Mouse (Mus musculus) G1E (cell line): ENCODE data around the gene Cnot2. TPM values are rescaled to one million over a fixed set of nuclear protein-coding genes. Genes with fewer than 3 reads are reported as not detected.

Source experiments
- ATAC-seq: 2 replicates; pipeline ENCODE4 v1.8.0; 2016; ENCODE audit warnings: mild to moderate bottlenecking; ENCODE audit not compliant: insufficient number of reproducible peaks, poor library complexity, low FRiP score, severe bottlenecking; ENCODE audit errors: extremely low read depth
- DNase-seq: peaks from one replicate; pipeline ENCODE4 v3.0.0; 2012; ENCODE audit warnings: low spot score
- H3K27me3 ChIP-seq: 2 replicates; pipeline ENCODE4 v1.6.1; 2012; ENCODE audit warnings: mild to moderate bottlenecking, low read length, inconsistent platforms; ENCODE audit not compliant: insufficient read depth
- H3K36me3 ChIP-seq: replicated peaks from 2 replicates; pipeline ENCODE3; 2012; ENCODE audit warnings: mild to moderate bottlenecking, inconsistent platforms
- H3K4me1 ChIP-seq: 2 replicates; pipeline ENCODE4 v1.6.1; 2012; ENCODE audit warnings: low read depth, low read length, inconsistent platforms, mixed read lengths; ENCODE audit not compliant: insufficient read depth
- H3K4me3 ChIP-seq: 2 replicates; pipeline ENCODE4 v1.5.1; 2012; ENCODE audit warnings: low read depth, mild to moderate bottlenecking, inconsistent platforms, low read length, moderate library complexity, mixed read lengths
- H3K9me3 ChIP-seq: replicated peaks from 2 replicates; pipeline ENCODE4 v1.6.1; 2012; ENCODE audit warnings: inconsistent platforms
- CTCF ChIP-seq: IDR thresholded peaks from 2 replicates; pipeline ENCODE4 v1.5.1; 2012; ENCODE audit warnings: low read depth, low read length, inconsistent platforms, mixed read lengths
- GATA1 ChIP-seq: IDR thresholded peaks from 2 replicates; pipeline ENCODE4 v1.6.1; 2012; ENCODE audit warnings: borderline replicate concordance, low read length, inconsistent platforms, mixed read lengths
- GATA2 ChIP-seq: IDR thresholded peaks from 2 replicates; pipeline ENCODE4 v1.6.1; 2012; ENCODE audit warnings: low read depth, low read length, inconsistent platforms, borderline replicate concordance
- POLR2AphosphoS5 ChIP-seq: IDR thresholded peaks from 2 replicates; pipeline ENCODE4 v1.6.1; 2012; ENCODE audit warnings: low read depth, low read length, inconsistent platforms; ENCODE audit not compliant: insufficient replicate concordance
- TAL1 ChIP-seq: conservative IDR thresholded peaks from 2 replicates; pipeline ENCODE4 v1.6.1; 2012; ENCODE audit warnings: low read depth, low read length, inconsistent platforms, mixed read lengths
- polyA plus RNA-seq: library from polyadenylated mRNA; stranded (reverse); fragments of >175 nt; gene quantifications from 2 replicates; pipeline ENCODE4 v1.2.3, GENCODE M21; 2012
- total RNA-seq, 2 experiments: library from RNA; stranded (forward) in 1 of 2; stranded (reverse) in 1 of 2; fragments of 200-1000 nt in 1 of 2; fragments of >200 nt in 1 of 2; fragmentation: Nextera tagmentation in 1 of 2; gene quantifications; 2 replicates each; pipeline ENCODE4 v1.2.3; 2014 to 2017

The Cnot2 gene
- total and polyA plus RNA-seq, 3 experiments, result 6.7 to 178 (median 136) TPM

- DNase-seq (no peak), ATAC-seq (no peak)
- Histone ChIP-seq H3K9me3 (peaks cover 10% of the 10 kb centered on the region), H3K4me1 (no peaks in the 10 kb centered on the region), H3K4me3 (no peak overlapping the region), H3K36me3 (no peaks in the 10 kb centered on the region), H3K27me3 (no peaks in the 10 kb centered on the region)
- TF ChIP-seq TAL1 (no peak), POLR2AphosphoS5 (no peak), GATA1 (no peak), GATA2 (no peak), CTCF (no peak)
These were observed 119.9 kb downstream of the Cnot2 start for GRCm38 (mm10) chr10:116461443-116461842.

GRCm38 (mm10) chr10:116458786-116459185 is 122.5 kb downstream of the Cnot2 start:
- Histone ChIP-seq H3K4me1 (no peaks in the 10 kb centered on the region), H3K9me3 (peaks cover 23% of the 10 kb centered on the region), H3K36me3 (no peaks in the 10 kb centered on the region), H3K27me3 (no peaks in the 10 kb centered on the region), H3K4me3 (no peak overlapping the region)
- ATAC-seq (no peak), DNase-seq (no peak)
- TF ChIP-seq GATA1, result no peak
- no peak for TF ChIP-seq GATA2
- no peak for TF ChIP-seq POLR2AphosphoS5
- TF ChIP-seq TAL1, result no peak
- no peak for TF ChIP-seq CTCF

GRCm38 (mm10) chr10:116452771-116453170 is 128.5 kb downstream of the Cnot2 start:
- no peaks in the 10 kb centered on the region for H3K4me1 ChIP-seq
- H3K27me3 ChIP-seq, result no peaks in the 10 kb centered on the region; the same call in 1 of the 2 replicates
- no peak overlapping the region for H3K4me3 ChIP-seq
- H3K9me3 ChIP-seq, result peaks cover 47% of the 10 kb centered on the region
- ATAC-seq (no peak), DNase-seq (no peak)
- TF ChIP-seq GATA2 (no peak), CTCF (no peak), POLR2AphosphoS5 (no peak), TAL1 (no peak), GATA1 (no peak)
- H3K36me3 ChIP-seq, result no peaks in the 10 kb centered on the region

GRCm38 (mm10) chr10:116450621-116451020 is 130.7 kb downstream of the Cnot2 start:
- ATAC-seq (no peak), DNase-seq (no peak)
- H3K36me3 ChIP-seq, result no peaks in the 10 kb centered on the region
- TF ChIP-seq POLR2AphosphoS5, result no peak
- TF ChIP-seq GATA2, result no peak
- TF ChIP-seq TAL1, result no peak
- TF ChIP-seq GATA1, result no peak
- TF ChIP-seq CTCF, result no peak
- H3K27me3 ChIP-seq, result no peaks in the 10 kb centered on the region; the same call in 1 of the 2 replicates
- no peak overlapping the region for H3K4me3 ChIP-seq
- H3K9me3 ChIP-seq, result peaks cover 52% of the 10 kb centered on the region
- no peaks in the 10 kb centered on the region for H3K4me1 ChIP-seq

- DNase-seq (no peak), ATAC-seq (no peak)
- no peaks in the 10 kb centered on the region for H3K4me1 ChIP-seq
- H3K4me3 ChIP-seq, result no peak overlapping the region
- H3K9me3 ChIP-seq, result peaks cover 53% of the 10 kb centered on the region
- no peaks in the 10 kb centered on the region for H3K36me3 ChIP-seq
- TF ChIP-seq TAL1 (no peak), POLR2AphosphoS5 (no peak), GATA2 (no peak), CTCF (no peak), GATA1 (no peak)
- H3K27me3 ChIP-seq, result no peaks in the 10 kb centered on the region; the same call in 1 of the 2 replicates
These were observed 133.1 kb downstream of the Cnot2 start for GRCm38 (mm10) chr10:116448166-116448565.

- TF ChIP-seq GATA1, result no peak
- no peak for TF ChIP-seq TAL1
- TF ChIP-seq GATA2, result no peak
- TF ChIP-seq CTCF, result no peak
- no peak for TF ChIP-seq POLR2AphosphoS5
These were observed 134.1 kb downstream of the Cnot2 start for GRCm38 (mm10) chr10:116447176-116447575.

GRCm38 (mm10) chr10:116446040-116446439 is 135.3 kb downstream of the Cnot2 start:
- TF ChIP-seq GATA2 (no peak), GATA1 (no peak), CTCF (no peak), POLR2AphosphoS5 (no peak), TAL1 (no peak)
- DNase-seq (no peak), ATAC-seq (no peak)
- Histone ChIP-seq H3K9me3 (peaks cover 58% of the 10 kb centered on the region), H3K27me3 (no peaks in the 10 kb centered on the region; the same call in 1 of the 2 replicates), H3K4me3 (no peak overlapping the region), H3K36me3 (no peaks in the 10 kb centered on the region), H3K4me1 (no peaks in the 10 kb centered on the region)

More at GRCm38 (mm10) chr10:116447176-116447575, 134.1 kb downstream of the Cnot2 start:
- no peaks in the 10 kb centered on the region for H3K4me1 ChIP-seq
- H3K4me3 ChIP-seq, result no peak overlapping the region
- no peaks in the 10 kb centered on the region for H3K36me3 ChIP-seq
- H3K9me3 ChIP-seq, result peaks cover 58% of the 10 kb centered on the region
- ATAC-seq (no peak), DNase-seq (no peak)
- no peaks in the 10 kb centered on the region; the same call in 1 of the 2 replicates for H3K27me3 ChIP-seq
